Mouse (Mus musculus) adipocyte (in vitro differentiated cells): Measurements from ENCODE around the gene Dhcr7.

Source experiments
- DNase-seq: peaks from one replicate; pipeline ENCODE4 v3.0.0-alpha.2; 2016; ENCODE audit warnings: low spot score

Dhcr7 gene

DNA sequence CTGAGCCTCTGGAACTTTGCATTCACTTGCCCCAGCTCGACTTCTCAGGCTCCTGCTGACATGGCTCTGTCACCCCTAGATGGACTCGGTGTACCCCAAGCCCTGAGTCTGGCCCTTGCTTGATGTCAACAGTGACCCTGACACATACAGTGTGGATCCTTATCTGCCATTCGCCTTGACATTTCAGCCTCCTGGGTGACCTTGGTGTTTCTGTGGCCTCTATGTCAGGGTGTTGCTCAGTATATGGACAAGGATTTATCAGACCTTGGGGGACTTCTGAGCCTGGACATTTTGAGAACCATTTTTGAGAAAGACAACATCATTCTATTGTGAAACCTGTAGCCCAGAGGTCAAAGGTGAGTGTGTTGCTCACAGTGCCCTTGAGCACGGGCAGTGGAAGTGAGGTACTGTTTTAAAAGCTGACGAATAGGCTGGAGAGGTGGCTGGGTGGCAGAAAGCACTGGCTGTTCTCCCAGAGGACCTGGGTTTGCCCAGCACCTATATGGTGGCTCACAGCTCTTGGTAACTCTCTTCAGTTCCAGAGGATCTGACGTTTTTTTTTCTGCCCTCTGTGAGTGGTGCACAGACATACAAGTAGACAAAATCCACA is 10.7 kb downstream of the Dhcr7 start:
- no peak for DNase-seq

DNA sequence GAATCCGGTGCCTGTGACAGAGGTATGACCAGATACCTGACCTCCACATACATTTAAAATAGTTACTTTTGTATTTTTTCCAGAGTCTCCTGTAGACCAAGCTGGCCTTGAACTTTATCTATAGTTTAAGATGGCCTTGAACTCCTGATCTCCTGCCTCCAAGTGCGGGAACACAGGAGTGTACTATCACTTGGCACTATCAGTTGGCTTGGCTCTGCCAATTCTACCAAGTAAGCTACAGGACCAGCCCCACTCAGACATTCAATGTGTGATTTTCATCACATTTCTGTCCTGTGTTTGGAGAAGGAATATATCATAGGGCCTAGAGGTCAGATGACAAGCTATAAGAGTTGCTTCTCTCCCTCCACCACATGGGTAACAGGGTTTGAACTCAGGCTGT is 11.4 kb downstream of the Dhcr7 start:
- no peak for DNase-seq

- no peak for DNase-seq
Observed at GRCm38 (mm10) chr7:143834972-143835371, 12.0 kb downstream of the Dhcr7 start.

GRCm38 (mm10) chr7:143837705-143838358 is 14.9 kb downstream of the Dhcr7 start:
- DNase-seq, result no peak

- no peak for DNase-seq
Observed at GRCm38 (mm10) chr7:143840121-143840520, 17.2 kb downstream of the Dhcr7 start.

- no peak for DNase-seq
Observed at GRCm38 (mm10) chr7:143841301-143841700, 18.4 kb downstream of the Dhcr7 start.

- DNase-seq, result no peak
Observed at GRCm38 (mm10) chr7:143848127-143848767, 25.3 kb downstream of the Dhcr7 start.

- no peak for DNase-seq
Observed at GRCm38 (mm10) chr7:143848768-143849482, 26.0 kb downstream of the Dhcr7 start.

DNA sequence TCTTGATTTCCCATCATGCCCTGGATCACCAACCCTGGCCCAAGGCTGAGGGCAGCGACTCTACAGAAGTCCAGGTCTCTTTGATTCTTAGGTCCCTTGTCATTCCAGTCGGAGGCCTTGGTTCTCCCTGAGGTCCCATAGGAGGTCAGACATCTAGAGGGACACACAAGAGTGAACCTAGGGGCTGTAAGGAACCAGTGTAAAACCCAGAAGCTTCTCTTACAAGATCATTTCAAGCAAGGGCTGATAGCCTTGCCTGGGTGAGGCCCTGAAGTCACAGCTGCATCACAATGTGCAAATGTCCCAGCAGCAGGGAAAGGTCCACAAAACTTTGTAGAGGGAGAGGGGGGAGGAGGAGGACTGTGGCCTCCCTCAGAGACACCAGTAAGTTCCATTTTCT is 43.6 kb downstream of the Dhcr7 start, which contains the start of gene Gm498:
Gene Gm498, plus strand, starts transcription at position 301 of the 400 bp plus-strand sequence.
- DNase-seq, result no peak

GRCm38 (mm10) chr7:143868874-143869273 is 45.9 kb downstream of the Dhcr7 start:
- DNase-seq, result no peak

- no peak for DNase-seq
Observed at GRCm38 (mm10) chr7:143883717-143884116, 60.8 kb downstream of the Dhcr7 start.

GRCm38 (mm10) chr7:143891146-143891545 is 68.2 kb downstream of the Dhcr7 start:
- no peak for DNase-seq

DNA sequence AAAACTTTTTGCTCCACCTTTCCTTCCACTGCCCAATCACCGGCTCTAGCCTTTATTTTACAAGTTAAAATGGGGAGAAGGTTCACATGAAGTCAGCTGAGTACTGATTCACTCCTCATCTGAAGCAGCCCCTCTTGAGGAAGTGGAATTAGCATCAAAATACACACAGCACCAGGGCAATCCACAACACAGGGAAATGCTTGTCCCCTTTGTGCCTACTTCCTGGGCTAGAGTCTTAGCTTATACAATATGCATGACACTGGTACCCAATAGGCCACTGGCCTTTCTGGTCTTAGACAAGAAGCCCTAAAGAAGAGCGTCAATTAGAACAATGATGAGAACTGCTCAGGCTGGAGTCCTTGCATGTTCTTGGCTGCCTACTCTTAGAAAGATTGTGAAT is 69.4 kb downstream of the Dhcr7 start:
- no peak for DNase-seq
